Mouse (Mus musculus): ENCODE results near the gene Lect2.

- TF ChIP-seq FOSL1 (IDR thresholded peaks at IDR 0.05; ENCODE audit: insufficient read depth, low read length, poor library complexity, severe bottlenecking) (no peak), CEBPB (IDR thresholded peaks at IDR 0.05; ENCODE audit: low read depth) (no peak), CTCF (IDR thresholded peaks at IDR 0.05; ENCODE audit: control insufficient read depth, insufficient read depth, insufficient read length) (no peak)
These were observed 3.3 kb downstream of the Lect2 start for GRCm38 (mm10) chr13:56544956-56545355.

All from C2C12 (cell line).